Mouse (Mus musculus): ENCODE measurements at regions not wholly inside any gene's neighbourhood (a gene's known extent, or its start where the extent isn't known, plus 50 kb on each side); places are given as distances from the start of the nearest gene placed in this dataset.

DNA sequence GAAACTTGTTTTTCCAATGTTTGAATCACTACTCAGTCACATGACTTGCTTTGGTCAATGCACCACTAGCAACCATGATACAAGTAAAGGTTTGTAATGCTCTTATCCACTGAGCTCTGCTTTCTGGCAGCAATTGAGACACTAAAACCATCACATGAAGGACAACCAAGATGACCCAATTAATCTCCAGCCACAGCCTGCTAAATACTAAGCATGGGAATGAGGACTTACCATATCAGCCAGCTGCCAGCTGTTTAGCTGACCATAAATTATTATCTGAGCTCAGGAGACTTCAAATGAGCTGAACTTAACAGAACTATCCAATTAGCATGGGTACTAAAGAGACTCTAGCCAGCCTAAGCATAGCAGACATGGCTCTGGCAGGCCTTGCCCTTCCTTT, 100.1 kb upstream of the Sp4 start:
- Histone ChIP-seq H3K27me3 (ENCODE audit: control insufficient read depth, insufficient read depth, low read length) (no peaks in the 10 kb centered on the region), H3K4me1 (ENCODE audit: control insufficient read depth, insufficient read depth, low read length) (no peaks in the 10 kb centered on the region), H3K9me3 (ENCODE audit: control insufficient read depth, low read length) (no peaks in the 10 kb centered on the region), H3K36me3 (ENCODE audit: control insufficient read depth, insufficient read depth, low read length) (no peaks in the 10 kb centered on the region), H3K27ac (replicated peaks; ENCODE audit: low read depth, low read length) (no peak overlapping the region), H3K9ac (ENCODE audit: low read length) (no peak overlapping the region), H3K4me3 (ENCODE audit: low read depth, low read length) (no peak overlapping the region), H3K4me2 (ENCODE audit: low read depth, severe bottlenecking) (no peak overlapping the region)
- DNase-seq (ENCODE audit: low spot score): no peak
- ATAC-seq (ENCODE audit: insufficient number of reproducible peaks, low FRiP score, low TSS enrichment, low read depth): no peak

DNA sequence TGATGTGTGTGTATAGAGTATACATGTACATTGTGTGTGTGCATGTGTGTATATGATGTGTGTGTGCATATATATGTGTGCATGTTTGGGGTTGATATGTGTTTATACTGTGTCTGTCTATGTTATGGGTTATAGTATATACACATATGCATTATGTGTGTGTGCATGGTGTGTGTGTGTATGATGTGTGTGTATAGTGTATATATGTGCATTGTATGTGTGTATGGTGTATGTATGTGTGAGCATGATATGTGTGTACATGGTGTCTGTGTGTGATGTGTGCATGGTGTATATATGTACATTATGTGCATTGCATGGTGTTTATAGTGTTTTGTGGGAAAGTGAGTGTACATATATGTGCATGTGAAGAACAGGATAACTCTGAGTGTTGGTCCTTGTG, 90.4 kb upstream of the Sp4 start:
- Histone ChIP-seq H3K4me1 (ENCODE audit: control insufficient read depth, insufficient read depth, low read length) (no peaks in the 10 kb centered on the region), H3K9me3 (ENCODE audit: control insufficient read depth, low read length) (no peaks in the 10 kb centered on the region), H3K27me3 (ENCODE audit: control insufficient read depth, insufficient read depth, low read length) (no peaks in the 10 kb centered on the region), H3K4me3 (ENCODE audit: low read depth, low read length) (no peak overlapping the region), H3K36me3 (ENCODE audit: control insufficient read depth, insufficient read depth, low read length) (no peaks in the 10 kb centered on the region), H3K4me2 (ENCODE audit: low read depth, severe bottlenecking) (no peak overlapping the region), H3K9ac (ENCODE audit: low read length) (no peak overlapping the region), H3K27ac (replicated peaks; ENCODE audit: low read depth, low read length) (no peak overlapping the region)
- DNase-seq (ENCODE audit: low spot score) (no peak), ATAC-seq (ENCODE audit: insufficient number of reproducible peaks, low FRiP score, low TSS enrichment, low read depth) (no peak)

- Histone ChIP-seq H3K4me1 (ENCODE audit: control insufficient read depth, insufficient read depth, low read length) (no peaks in the 10 kb centered on the region), H3K36me3 (ENCODE audit: control insufficient read depth, insufficient read depth, low read length) (no peaks in the 10 kb centered on the region), H3K27me3 (ENCODE audit: control insufficient read depth, insufficient read depth, low read length) (no peaks in the 10 kb centered on the region), H3K9ac (ENCODE audit: low read length) (no peak overlapping the region), H3K9me3 (ENCODE audit: control insufficient read depth, low read length) (no peaks in the 10 kb centered on the region), H3K27ac (replicated peaks; ENCODE audit: low read depth, low read length) (no peak overlapping the region), H3K4me2 (ENCODE audit: low read depth, severe bottlenecking) (no peak overlapping the region), H3K4me3 (ENCODE audit: low read depth, low read length) (no peak overlapping the region)
- DNase-seq (ENCODE audit: low spot score) (no peak), ATAC-seq (ENCODE audit: insufficient number of reproducible peaks, low FRiP score, low TSS enrichment, low read depth) (no peak)
- WGBS: 92% methylated on average over 3 of the region's 3 CpGs
These were observed 79.8 kb upstream of the Sp4 start for GRCm38 (mm10) chr12:118381013-118381412.

DNA sequence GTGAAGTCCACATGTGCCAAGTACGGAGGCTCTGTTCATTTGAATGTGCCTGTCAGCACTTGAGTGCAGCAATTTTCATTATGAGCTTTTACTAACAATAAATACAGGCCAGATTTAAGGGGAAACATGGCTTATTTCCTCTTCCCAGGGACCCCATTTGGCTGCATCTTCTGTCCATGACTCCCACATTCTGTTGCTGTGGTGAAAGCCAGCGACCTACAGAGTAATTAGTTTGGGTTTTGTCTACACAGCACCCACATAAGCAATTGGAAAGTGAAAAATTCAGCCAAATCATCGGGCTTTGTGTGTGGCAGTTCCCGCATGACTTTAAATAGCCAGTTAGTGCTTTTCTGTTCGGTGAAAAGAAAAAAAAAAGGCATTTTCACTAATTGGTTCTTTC, 76.7 kb upstream of the Sp4 start:
- no peaks in the 10 kb centered on the region for H3K4me1 ChIP-seq (ENCODE audit: control insufficient read depth, insufficient read depth, low read length)
- no peak for ATAC-seq (ENCODE audit: insufficient number of reproducible peaks, low FRiP score, low TSS enrichment, low read depth)
- 70% methylated on average over 5 of the region's 5 CpGs for WGBS

DNA sequence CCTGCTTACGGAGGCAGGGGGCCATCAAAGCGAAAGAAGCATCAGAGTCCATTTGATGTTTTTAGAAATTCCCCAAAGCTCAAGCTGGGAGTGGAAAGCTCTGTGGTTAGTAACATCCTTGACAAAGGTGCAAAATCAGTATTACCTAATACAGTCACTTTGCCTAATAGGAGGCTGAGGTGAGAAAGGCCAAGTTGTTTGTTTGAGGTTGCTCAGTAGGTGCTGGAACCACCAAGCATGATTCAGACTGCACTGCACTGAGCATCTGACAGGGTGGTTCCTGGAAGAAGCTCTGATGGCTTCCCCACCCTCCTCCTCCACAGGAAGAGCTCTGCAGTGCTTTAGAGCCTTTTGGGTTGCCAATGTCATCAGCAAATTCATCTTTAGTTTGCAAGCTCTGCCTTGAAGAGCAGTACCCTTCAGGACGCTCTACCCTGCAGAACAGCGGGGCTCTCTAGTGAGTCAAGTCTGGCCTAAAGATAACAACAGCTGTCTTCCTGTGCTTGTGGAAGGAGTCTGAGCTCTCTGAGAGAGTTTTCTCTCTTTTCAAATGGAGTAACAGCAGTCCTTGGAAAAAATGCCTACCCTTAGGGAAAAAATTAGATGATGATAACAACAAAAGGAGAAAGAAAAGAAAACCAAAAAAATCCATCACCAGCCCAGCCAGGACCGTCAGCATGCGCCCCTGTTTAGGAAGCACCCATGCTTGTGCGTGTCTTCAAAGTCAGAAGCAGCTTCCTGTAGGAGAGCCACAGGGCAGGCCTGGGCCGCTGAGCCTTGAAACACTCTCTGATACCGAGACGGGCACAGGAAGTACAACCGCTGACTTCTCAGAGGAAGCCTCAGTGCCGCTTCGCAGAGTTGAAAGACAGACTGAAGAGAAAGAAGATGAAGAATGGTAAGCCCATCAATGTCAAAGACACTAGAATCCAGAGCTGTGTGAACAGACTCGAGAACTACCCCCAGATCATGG, 75.6 kb upstream of the Sp4 start:
- H3K4me3 ChIP-seq (ENCODE audit: low read depth, low read length): no peak overlapping the region
- no peak for ATAC-seq (ENCODE audit: insufficient number of reproducible peaks, low FRiP score, low TSS enrichment, low read depth)
- no peak for DNase-seq (ENCODE audit: low spot score)
- H3K9me3 ChIP-seq (ENCODE audit: control insufficient read depth, low read length): no peaks in the 10 kb centered on the region
- H3K27ac ChIP-seq (replicated peaks; ENCODE audit: low read depth, low read length): no peak overlapping the region
- H3K27me3 ChIP-seq (ENCODE audit: control insufficient read depth, insufficient read depth, low read length): no peaks in the 10 kb centered on the region
- H3K4me1 ChIP-seq (ENCODE audit: control insufficient read depth, insufficient read depth, low read length): no peaks in the 10 kb centered on the region
- H3K4me2 ChIP-seq (ENCODE audit: low read depth, severe bottlenecking): no peak overlapping the region
- 83% methylated on average over 14 of the region's 14 CpGs for WGBS
- no peaks in the 10 kb centered on the region for H3K36me3 ChIP-seq (ENCODE audit: control insufficient read depth, insufficient read depth, low read length)
- no peak overlapping the region for H3K9ac ChIP-seq (ENCODE audit: low read length)

More for the DNA sequence above, 76.7 kb upstream of the Sp4 start:
- Histone ChIP-seq H3K27ac (replicated peaks; ENCODE audit: low read depth, low read length) (no peak overlapping the region), H3K27me3 (ENCODE audit: control insufficient read depth, insufficient read depth, low read length) (no peaks in the 10 kb centered on the region), H3K9ac (ENCODE audit: low read length) (no peak overlapping the region), H3K9me3 (ENCODE audit: control insufficient read depth, low read length) (no peaks in the 10 kb centered on the region), H3K4me2 (ENCODE audit: low read depth, severe bottlenecking) (no peak overlapping the region), H3K4me3 (ENCODE audit: low read depth, low read length) (no peak overlapping the region), H3K36me3 (ENCODE audit: control insufficient read depth, insufficient read depth, low read length) (no peaks in the 10 kb centered on the region)
- DNase-seq (ENCODE audit: low spot score): no peak

DNA sequence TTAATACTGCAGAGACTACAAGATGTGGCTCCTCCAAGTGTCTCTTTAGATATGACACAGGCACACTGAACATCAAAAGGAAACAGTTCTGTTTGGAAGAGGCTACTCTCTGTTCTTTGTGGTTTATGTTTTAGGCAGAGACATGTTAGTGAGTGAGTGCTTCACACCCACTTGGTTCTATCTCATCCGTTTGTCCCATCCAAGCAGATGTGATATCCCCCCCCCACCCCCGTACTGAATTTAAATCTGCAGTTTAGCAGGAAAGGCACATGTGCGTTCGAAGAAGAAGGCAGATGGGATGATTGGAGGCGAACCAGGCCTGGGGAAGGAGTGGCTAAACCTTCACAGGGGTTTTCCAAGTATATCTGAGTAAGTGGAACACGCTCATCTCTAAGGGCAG, 72.0 kb upstream of the Sp4 start:
- H3K4me3 ChIP-seq (ENCODE audit: low read depth, low read length): no peak overlapping the region
- no peaks in the 10 kb centered on the region for H3K27me3 ChIP-seq (ENCODE audit: control insufficient read depth, insufficient read depth, low read length)
- ATAC-seq (ENCODE audit: insufficient number of reproducible peaks, low FRiP score, low TSS enrichment, low read depth) (no peak), DNase-seq (ENCODE audit: low spot score) (no peak)
- no peaks in the 10 kb centered on the region for H3K36me3 ChIP-seq (ENCODE audit: control insufficient read depth, insufficient read depth, low read length)
- 85% methylated on average over 6 of the region's 6 CpGs for WGBS
- H3K27ac ChIP-seq (replicated peaks; ENCODE audit: low read depth, low read length): no peak overlapping the region
- no peak overlapping the region for H3K9ac ChIP-seq (ENCODE audit: low read length)
- H3K4me2 ChIP-seq (ENCODE audit: low read depth, severe bottlenecking): no peak overlapping the region
- H3K4me1 ChIP-seq (ENCODE audit: control insufficient read depth, insufficient read depth, low read length): no peaks in the 10 kb centered on the region
- no peaks in the 10 kb centered on the region for H3K9me3 ChIP-seq (ENCODE audit: control insufficient read depth, low read length)

- Histone ChIP-seq H3K4me3 (ENCODE audit: low read depth, low read length) (no peak overlapping the region), H3K9ac (ENCODE audit: low read length) (no peak overlapping the region), H3K36me3 (ENCODE audit: control insufficient read depth, insufficient read depth, low read length) (no peaks in the 10 kb centered on the region), H3K27me3 (ENCODE audit: control insufficient read depth, insufficient read depth, low read length) (no peaks in the 10 kb centered on the region), H3K27ac (replicated peaks; ENCODE audit: low read depth, low read length) (no peak overlapping the region), H3K9me3 (ENCODE audit: control insufficient read depth, low read length) (no peaks in the 10 kb centered on the region), H3K4me1 (ENCODE audit: control insufficient read depth, insufficient read depth, low read length) (no peaks in the 10 kb centered on the region), H3K4me2 (ENCODE audit: low read depth, severe bottlenecking) (no peak overlapping the region)
- DNase-seq (ENCODE audit: low spot score) (peak; percentile 11), ATAC-seq (ENCODE audit: insufficient number of reproducible peaks, low FRiP score, low TSS enrichment, low read depth) (no peak)
- WGBS: 67% methylated on average over 4 of the region's 4 CpGs
These were observed 70.7 kb upstream of the Sp4 start for GRCm38 (mm10) chr12:118371905-118372304.

DNA sequence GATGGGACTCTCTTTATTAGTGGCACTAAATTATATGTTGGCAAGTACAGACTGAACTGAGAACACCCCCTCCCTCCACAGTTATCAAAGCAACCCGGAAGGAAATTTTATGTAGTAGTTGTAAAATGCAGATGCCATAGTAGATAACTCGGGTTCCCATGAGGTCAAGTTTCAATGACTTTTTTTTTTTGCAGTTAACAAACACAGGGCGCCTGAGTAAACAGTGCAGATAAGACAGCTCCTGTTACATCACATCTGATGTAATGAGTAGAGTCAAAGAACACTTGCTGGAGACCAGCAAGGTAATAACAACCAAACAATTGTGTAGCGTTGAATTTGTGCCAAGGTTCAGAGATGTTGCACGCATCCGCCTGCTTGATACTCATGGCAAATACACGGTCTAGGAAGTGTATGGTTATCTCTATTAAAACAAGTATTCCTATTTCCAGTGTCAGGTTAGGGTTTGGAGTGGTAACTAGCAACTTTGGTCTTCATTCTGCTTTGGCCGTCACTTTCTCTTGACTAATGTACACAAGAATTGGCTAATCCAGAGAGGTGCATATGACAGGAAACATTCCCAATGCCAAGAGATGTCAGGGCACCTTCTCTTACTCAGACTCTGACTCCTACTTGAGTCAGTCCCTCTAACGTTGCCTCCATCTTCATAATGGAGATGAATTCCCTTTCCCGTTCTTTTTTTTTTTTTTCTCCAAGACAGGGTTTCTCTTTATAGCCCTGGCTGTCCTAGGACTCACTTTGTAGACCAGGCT, 66.3 kb upstream of the Sp4 start:
- Histone ChIP-seq H3K4me3 (ENCODE audit: low read depth, low read length) (no peak overlapping the region), H3K9me3 (ENCODE audit: control insufficient read depth, low read length) (no peaks in the 10 kb centered on the region), H3K27ac (replicated peaks; ENCODE audit: low read depth, low read length) (no peak overlapping the region), H3K4me1 (ENCODE audit: control insufficient read depth, insufficient read depth, low read length) (no peaks in the 10 kb centered on the region), H3K27me3 (ENCODE audit: control insufficient read depth, insufficient read depth, low read length) (no peaks in the 10 kb centered on the region), H3K4me2 (ENCODE audit: low read depth, severe bottlenecking) (no peak overlapping the region), H3K36me3 (ENCODE audit: control insufficient read depth, insufficient read depth, low read length) (no peaks in the 10 kb centered on the region), H3K9ac (ENCODE audit: low read length) (no peak overlapping the region)
- WGBS: 62% methylated on average over 10 of the region's 10 CpGs
- no peak for ATAC-seq (ENCODE audit: insufficient number of reproducible peaks, low FRiP score, low TSS enrichment, low read depth)
- DNase-seq (ENCODE audit: low spot score): no peak
